Mouse (Mus musculus) kidney, adult 2 months (tissue): ENCODE results near the gene H2-Q2.

Source experiments
- CTCF ChIP-seq: fragments of 200-500 bp; conservative IDR thresholded peaks from 2 replicates; pipeline ENCODE4 v1.5.1; 2011; ENCODE audit warnings: low read depth, mild to moderate bottlenecking, control low read depth, low read length, moderate library complexity, mixed read lengths; ENCODE audit not compliant: insufficient read depth, insufficient read length
- POLR2A ChIP-seq: fragments of 200-500 bp; IDR thresholded peaks from one replicate; pipeline ENCODE4 v1.6.1; 2011; ENCODE audit warnings: low read depth, low read length, control low read depth

DNA sequence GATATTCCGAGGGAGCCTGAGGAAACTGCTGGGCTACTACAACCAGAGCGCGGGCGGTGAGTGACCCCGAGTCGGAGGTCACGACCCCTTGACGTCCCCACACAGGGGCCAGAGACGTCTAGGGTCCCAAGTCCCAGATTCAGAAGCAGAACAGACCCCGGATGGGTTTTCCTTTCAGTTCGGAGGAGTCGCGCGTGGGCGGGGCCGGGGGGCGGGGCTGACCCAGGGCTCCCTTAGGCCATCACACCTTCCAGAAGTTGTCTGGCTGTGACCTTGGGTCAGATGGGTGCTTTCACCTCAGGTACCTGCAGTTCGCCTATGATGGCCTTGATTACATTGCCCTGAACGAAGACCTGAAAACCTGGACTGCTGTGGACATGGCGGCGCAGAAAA lies 17.4 kb downstream of the H2-Q2 start:
- TF ChIP-seq POLR2A, result no peak
- no peak for TF ChIP-seq CTCF
